Mouse (Mus musculus): ENCODE results near the gene Glyr1. TPM values are rescaled to one million over a fixed set of nuclear protein-coding genes. Genes with fewer than 3 reads are reported as not detected.

Gene Glyr1
- 10 to 100 TPM; 63.3 to 66.4 TPM for total RNA-seq (2021)

DNA sequence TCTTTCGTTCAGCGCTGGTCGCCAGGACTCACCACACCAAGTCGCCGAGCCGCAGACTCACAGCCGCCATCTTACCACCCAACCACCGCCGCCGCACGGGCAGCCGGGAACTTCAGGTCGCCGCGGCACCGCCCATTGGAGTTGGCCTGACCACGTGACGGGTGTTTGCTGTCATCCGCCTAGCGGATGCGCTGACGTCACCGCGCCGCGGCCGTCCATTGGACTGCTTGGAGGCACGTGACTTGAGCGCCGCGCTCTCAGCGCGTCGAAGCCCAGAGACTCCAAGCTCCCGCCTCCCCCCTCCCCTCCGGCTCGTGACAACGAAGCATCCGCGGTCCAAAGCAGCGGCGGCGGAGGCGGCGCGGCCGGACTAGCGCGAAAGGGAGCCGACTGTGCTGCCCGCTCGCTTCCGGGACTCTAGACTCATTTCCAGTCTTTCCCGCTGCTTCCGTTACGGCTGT lies at the start of gene Glyr1, which contains the start of gene Ubn1:
Glyr1 (minus strand) TSS at position 90 of the 461 bp plus-strand sequence.
Ubn1 (plus strand) TSS at position 284 of the 461 bp plus-strand sequence.
- DNase-seq, result peak; percentile 99

DNA sequence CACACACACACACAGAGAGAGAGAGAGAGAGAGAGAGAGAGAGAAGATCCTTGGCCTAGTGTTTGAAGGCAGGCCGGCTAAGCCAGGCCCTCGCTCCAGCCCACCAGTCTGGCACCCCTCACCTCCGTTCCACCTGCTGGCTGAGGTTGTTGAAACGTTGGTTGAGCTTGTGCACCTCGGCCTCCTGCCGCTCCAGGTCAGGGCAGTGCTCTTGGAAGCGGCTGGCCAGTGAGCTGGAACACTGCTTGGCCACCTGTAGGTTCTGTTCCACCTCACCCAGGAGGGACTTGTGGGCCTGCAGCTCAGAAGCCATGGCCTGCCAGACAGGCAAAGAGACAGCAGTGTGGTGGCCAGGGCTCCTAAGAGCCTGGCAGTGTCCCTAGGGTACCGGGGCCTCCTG lies 46.8 kb upstream of the Glyr1 start:
- no peak for DNase-seq

DNA sequence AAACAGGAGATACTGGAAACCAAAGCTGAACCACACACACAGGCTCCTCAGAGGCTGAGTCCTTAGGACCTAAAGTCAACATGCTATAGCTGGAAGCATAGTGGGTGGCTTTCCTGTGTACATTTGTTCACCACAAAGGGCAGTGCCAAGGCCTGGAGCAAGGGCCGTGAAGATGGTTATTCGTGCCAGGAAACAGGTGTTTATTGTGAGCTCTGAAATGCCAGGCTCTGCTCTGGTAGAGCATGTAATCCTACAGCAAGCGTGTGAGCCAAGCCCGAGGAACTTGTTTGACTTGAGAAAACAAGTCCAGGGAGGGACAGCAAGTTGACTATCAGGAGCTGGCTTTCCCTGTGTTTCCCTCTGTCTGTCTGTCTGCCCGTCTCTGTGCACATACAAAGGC lies 43.6 kb upstream of the Glyr1 start:
- DNase-seq, result no peak

DNA sequence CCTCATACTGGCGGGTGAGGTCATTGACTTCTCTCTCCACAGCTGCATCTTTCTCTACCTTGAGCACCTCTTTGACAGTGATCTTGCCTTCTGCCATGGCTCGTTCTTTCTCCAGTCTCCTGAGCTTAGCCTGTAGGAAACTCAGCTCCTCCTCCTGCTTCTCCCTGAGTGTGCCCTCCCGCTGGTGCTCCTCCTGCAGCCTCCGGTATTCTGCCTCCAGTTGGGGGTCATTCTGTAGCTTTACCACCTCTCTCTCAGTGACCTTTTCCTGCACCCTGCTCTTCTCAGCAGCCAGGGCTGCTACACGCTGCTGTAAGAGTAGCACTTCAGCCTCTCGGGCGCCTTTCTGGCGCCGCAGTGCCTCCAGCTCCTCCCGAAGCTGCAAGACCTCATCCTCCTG lies 39.4 kb upstream of the Glyr1 start:
- no peak for DNase-seq

DNA sequence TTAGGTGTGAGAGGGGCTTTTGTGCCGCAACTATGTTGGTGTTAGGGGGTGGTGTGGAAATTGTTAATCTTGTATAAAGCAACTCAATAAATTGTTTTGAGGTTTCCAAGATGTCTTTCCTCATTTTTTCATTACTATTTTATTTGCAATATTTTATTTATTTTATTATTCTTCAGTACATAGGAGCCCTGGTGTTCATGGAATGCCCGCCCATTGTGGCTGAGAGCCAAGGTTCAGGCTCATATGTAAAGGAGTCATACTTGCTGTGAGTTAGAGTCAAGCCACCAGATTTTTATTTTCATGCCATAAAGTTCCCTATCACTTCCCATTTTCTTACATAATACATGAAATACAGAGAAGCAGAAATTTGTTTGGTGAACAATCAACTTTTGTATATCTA lies 36.5 kb upstream of the Glyr1 start:
- DNase-seq, result no peak

DNA sequence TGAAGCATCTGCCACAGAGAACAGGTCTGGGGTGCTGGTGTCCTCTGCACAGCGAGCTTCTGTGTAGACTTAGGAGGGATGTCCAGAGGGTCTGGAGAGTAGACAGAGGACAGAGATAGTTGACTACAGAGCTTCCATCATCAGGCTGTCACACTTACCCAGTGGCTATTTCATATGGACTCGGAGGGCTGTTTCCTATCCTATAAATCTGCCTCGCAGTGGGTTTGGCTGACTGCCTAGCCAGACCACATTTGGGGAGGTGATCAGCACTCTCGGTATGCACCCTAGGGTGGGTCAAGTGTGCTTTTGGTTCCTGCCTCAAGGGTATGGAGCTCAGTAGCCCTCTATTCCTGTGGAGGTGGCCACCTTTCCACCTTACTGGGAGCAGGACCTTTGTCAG lies 35.5 kb upstream of the Glyr1 start:
- DNase-seq, result no peak

DNA sequence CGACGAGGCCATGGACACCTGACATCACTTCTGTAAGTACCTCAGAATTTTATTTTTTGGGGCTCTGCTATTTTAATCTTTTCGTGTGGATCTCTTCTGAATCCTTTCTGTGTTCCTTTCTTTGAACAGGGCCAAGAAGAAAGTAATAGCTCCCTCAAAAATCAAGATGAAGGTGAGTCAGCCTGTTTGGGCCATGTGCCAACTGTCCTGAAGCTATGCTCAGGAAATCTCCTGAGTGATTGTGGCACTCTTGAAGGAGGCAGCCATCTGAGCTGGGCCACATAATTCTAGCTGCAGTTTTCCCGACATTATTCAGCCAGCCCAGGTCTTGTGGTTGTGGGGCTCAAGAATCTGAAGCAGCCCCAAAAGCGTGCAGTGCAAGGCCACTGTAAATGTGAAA lies 24.7 kb upstream of the Glyr1 start:
- DNase-seq, result no peak

DNA sequence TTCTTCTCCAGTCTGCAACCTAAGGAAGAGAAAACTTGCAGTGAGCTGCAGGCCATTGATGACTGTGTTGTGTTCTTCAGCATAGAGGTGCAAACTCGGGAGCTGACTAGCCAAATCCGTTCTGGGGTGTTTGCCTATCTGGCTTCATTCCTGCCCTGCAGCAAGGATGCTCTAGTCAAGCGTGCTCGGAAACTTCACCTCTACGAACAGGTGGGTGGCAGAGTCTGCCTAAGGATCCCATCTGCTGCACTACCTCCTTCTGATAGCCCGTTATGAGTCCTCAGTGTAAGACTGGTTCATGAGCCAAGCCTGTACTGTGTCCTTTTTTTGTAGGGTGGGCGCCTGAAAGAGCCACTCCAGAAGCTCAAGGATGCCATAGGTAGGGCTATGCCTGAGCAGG lies 22.3 kb upstream of the Glyr1 start:
- no peak for DNase-seq

DNA sequence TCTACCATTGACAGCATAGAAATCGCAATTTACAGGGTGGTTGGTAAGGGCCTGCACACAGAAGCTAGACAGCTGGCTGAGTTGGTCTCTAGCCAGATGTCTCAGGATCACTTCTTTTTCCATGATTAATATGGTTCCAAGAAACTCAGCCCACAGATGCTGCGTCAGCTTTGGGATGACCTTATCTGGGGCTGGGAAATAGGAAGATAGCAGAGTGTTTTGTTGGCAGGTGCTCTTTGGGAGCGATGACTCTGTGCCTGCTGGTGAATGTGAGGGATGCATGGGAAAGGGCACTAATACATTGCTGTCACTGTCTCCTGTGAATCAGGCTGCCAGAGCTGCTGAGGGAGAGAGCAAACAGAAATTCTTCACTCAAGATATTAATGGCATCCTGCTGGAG lies 20.7 kb upstream of the Glyr1 start:
- no peak for DNase-seq

DNA sequence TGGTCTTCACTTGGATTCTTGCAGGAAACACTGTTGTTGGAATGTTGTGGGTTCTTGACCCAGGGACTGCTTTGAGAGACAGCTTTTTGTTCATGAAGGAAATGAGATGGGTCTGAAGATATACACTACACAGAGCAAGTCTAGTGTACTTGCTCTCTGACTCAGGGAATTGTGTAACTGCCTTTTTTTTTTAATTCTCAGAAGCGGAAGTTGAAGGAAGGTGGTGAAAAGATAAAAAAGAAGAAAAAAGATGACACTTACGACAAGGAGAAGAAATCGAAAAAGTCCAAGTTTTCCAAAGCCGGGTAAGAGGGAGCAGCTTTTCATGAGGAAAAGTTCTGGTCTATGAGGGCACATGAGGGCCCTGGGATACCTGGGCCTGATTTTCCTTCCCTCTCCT lies 13.8 kb upstream of the Glyr1 start:
- no peak for DNase-seq

DNA sequence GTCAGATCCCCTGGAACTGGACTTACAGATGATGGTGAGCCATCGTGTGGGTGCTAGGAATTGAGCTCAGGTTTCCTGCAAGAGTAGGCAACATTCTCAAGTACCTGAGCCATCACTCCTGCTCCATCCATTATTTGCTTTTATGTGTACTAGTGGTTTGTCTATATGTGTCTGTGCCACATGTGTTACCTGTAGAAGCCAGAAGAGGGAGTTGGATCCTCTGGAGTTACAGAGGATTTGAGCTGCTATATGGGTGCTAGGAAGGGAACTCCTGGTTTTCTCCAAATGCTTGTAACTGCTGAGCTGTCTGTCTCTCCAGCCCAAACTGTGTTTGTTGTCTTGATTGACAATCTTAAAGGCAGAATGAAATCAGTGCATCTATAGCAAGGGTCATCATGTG lies 8.5 kb upstream of the Glyr1 start:
- DNase-seq, result peak; percentile 17

DNA sequence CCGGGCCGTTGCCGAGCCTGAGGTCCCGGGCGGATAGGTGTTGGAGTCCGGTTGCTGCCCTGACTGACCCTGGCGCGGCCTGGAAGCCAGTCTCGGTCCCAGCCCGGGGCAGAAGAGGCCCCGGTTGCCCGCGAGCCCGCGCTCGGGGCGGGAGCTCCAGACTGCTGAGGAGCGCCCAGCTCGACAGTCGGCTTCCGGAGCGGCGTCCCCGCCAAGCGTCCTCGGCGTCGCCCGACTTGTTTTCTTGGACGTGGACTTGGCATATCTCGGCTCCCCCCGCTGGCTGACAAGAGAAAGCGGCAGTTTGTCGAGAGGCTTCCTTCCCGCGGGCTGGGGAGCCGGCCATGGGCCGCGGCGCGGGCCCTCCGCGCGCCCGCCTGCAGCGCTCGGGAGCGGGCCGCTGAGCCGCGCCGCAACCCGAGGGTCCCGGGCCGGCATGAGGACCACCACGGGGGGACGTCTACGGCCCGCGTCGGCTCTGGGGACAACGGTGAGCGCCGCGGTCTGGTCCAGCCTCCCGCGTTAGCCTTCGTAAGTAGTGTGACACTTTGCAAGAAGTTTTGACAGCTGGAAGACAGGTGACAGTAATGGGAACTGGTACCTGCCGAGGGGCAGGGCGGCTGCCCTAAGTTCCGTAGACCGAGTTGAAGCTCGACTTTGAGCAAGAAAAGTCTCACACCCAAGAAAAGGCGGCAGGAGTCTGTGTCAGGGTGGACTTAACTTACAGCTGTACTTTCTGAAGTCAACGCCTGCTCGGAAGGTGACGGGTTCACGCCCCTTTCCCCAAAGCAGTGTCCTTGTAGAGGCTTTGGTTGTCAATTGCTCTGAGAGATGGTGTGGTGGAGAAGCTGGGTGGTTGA lies 818 bp upstream of the Glyr1 start:
- DNase-seq, result peak; percentile 82

DNA sequence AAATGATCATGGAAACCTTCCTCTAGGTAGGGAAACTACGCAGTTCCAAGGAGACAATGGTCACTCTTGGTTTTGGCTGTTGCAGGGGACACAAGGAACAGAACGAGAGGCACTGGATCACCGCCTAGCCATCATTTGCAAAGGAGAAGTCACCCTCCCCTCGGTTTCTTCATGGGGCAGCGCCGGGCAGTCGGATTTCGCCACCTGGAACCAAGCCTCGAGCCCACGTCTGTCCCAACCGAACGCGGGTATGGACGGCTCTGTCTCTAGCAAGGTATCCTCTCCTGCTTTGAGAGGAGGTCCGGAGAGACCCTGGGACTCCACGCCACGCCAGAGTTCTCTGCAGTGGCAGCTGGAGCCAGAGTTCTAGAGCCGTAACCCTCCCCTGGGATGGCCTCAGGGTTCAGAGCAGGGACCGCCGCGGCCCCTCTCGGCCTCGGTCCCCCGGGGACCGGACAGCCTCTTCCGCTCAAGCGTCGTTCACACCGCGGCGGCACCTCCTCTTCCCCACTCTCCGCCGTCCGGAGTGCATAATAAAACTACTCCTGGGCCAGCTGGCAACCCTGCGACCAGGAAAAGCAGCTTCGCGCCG lies 385 bp downstream of the Glyr1 start:
- DNase-seq, result no peak

DNA sequence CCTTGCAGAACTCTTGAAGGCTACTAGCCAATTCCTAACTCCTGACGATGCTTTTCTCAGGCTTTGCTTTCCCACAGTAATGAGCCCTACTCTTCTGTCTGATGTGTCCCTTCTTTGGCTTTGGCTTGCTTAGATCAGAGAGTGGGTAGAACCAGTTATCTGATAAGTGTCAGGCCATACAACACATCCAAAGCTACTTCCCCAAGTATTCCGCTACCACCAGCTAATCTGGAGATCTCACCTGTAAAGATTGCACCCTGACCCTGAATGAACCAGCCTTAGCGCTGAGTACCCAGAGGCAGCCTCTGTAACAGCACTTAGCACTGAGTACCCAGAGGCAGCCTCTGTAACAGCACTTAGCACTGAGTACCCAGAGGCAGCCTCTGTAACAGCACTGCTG lies 4.3 kb downstream of the Glyr1 start:
- DNase-seq, result no peak

DNA sequence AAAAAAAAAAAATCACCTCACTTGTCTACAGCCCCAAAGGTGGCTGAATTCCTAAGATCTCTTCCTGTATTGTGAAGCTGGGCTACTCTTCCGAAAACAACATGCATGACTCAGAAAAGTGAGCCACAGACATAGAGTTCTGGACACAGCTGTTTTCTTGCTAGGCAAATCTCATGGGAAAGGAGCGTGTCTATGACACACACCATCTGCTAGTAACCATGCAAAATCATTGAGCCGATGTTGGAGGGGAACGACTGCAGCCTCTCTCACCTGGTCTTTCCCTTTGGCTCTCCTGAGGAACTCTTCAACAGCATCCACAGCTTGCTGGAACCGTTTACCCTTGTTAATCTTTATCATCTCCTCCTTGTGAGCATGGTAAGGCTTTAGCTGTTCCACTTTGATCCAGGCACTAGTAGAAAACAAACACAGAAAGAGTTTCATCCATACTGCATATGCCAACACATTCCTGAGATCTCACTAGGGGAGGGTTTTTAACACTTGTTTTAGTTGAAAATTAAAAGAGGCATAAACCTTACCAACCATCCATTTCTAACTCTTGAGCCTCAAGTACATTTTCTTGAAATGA lies 12.9 kb downstream of the Glyr1 start:
- peak; percentile 22 for DNase-seq

DNA sequence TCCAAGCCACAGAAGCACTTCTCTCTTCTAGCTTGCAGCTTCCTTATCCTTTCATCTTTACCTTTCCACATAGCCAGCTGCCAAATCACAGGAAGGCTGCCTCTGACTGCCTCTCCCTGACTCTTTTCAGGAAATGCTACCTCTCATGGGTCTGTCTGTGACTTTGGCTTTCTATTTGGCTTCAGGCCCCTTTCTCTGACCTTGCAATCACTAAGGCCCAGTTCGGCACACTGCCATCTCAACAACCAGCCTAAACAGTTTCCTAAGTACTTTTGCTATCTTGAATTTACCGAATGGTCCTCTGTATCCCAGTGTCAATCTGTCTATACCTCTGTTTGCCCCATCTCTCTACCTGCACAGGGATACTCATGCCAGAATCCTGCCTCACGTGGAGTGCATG lies 14.1 kb downstream of the Glyr1 start:
- no peak for DNase-seq

DNA sequence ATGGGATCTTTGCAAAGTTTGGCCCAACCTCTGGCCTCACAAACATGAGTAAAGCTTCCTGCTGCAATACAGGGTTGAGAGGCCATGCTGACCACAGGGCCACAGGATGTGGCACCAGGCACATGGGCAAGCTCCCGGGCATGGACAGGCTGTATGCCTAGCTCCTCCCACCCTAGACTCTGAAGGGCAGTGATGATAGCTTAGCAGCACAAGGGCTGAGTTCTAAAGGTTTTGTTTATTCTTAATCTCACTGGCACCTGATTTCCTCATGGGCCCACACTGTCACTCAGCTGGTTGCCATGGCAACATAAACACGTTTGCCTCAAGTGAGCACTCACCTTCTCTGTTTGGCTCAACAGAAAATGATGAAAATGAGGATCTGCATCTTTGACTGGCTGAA lies 19.8 kb downstream of the Glyr1 start:
- no peak for DNase-seq

DNA sequence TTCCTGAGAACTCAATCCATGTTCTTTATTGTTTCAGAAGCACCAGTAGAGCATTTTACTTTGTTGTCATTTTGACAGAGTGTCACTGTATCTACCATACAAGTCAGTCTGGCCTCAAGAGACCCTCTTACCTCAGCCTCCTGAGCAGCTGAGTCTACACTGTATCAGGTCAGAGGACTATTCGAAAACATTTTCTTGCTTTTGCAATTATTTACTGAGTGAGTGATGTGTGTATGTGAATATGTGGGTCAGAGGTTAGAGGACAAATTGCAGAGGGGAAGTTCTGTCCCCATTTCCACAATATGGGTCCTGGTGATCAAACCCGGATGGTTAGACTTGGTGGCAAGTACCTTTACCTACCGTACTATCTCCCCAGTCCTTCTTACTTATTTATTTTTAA lies 25.6 kb downstream of the Glyr1 start:
- no peak for DNase-seq

DNA sequence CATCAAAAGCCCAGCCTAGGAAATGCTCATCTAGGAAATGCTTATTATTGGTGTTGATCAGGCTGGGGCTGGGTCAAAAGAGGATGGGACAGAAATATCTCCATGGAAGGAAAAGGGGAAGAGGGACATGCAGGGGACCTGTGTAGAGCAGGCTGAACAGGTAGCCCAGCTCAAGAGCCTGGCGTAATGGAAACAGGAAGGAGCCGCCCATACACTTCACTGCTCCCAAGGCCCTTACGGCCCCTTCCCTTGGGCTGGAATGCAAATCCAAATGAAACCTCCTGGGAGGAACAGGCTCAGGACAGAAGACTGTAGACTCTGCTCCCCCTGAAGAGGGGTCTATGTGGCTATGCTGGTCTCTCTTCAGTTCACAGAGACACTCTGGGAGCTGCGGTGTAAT lies 35.1 kb downstream of the Glyr1 start:
- DNase-seq, result no peak

DNA sequence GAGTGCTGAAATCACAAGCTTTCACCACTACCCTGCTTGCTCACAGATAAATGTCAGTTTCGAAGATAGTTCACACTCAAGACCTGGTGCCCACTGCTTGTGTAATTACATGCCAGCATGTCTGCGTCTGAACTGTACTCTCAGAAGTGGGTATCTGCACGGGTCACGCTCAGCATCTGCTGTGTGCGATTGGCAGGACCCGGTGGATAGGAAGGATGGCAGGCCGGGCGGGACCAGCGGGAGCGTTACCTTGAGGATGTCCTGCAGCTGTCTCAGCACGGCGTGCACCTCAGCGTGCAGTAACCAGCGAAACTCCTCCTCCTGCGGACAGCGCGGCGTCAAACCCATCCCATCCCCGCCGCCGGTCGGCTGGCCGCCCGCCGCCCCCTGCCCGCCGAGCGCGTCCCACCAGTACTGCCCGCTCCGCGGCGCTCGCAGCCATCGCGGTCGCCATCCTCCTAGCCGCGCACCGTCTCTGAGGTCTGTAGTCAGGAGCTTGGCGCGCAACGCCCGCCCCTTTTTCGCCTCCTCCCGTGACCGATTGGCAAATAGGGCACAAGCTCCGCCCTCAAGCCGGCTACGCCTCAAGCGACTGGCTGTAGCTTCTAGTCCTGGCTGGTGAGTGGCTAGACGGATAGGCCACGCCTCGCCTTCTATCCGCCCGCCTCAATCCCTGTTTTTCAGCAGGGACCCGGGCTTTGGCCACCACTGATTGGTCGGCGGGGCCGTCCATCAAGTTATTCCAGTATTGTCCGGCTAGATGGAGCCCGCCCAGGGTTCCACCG lies 36.4 kb downstream of the Glyr1 start, which contains the start of gene Rogdi:
Rogdi (minus strand) TSS at position 500 of the 785 bp plus-strand sequence.
- DNase-seq, result peak; percentile 98

DNA sequence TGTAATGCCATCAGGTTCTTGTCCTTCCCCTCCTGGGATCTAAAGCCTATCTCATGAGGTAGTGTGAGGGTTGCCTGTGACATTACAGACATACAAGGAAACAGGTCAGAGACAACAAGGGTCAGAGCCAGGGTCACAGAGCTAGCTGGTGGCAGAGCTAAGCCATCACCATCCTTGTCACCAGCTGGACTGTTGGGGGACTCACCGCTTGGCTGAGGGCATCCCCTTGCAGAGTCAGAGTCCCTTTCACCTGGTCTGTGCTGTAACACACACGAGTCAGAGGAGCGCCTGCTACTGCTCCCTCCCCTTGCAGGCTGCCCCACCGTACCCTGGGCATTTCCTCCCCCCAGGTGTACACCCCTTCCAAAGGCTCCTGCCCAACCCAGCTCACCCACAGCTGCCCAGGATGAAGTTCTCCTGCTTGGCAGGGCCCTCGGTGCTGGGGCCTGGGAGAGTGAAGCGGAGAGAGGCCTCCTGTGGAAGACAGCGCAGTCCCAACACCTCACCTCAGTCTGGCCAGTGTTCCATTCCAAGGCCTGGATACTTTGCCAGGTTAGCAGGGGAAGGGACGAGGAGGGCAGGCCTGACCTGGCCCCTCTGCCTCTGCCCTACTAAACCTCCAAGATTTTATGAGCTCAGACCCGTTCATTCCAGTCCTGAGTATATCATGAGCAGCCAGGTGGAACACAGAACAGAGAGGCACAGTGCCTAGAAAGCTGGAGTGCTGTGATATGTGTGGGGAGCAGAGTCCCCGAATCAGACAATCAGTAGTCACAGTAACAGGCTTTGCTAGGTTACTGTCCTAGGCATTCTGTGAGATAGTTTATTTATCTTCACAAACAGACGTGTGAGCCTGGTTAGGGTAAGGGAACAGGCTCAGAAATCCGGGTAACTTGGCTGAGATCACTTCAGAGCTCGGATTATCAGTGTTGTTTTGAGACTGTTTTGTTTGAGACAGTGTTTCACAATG lies 37.3 kb downstream of the Glyr1 start:
- no peak for DNase-seq

DNA sequence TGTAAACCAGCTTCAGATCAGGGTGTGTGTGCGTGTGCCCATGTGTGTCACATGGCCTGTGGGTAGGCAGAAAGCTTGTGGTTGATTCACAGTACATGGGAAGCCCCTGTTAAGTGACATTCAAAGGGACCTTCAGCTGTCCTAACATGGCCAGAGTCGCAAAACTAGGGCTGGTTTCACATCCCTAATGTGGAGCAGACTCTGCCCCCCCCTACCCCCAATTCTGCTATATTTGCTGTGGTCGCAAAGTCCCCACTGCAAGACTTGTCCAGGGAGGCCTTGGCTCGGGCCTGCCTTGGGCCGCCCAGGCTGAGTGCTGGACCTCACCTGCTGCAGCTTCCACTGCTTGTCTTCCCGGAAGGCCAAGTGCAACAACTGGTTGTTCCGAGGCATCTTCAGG lies 38.4 kb downstream of the Glyr1 start:
- no peak for DNase-seq
